Mouse (Mus musculus): ENCODE data around the gene Snd1. TPM values are rescaled to one million over a fixed set of nuclear protein-coding genes. Genes with fewer than 3 reads are reported as not detected.
A peak's percentile ranks its signal among the peaks of the same experiment; 100 is the strongest.

Gene Snd1
- polyA plus RNA-seq, 1 experiment from 2014 or later: 82.0 TPM

DNA sequence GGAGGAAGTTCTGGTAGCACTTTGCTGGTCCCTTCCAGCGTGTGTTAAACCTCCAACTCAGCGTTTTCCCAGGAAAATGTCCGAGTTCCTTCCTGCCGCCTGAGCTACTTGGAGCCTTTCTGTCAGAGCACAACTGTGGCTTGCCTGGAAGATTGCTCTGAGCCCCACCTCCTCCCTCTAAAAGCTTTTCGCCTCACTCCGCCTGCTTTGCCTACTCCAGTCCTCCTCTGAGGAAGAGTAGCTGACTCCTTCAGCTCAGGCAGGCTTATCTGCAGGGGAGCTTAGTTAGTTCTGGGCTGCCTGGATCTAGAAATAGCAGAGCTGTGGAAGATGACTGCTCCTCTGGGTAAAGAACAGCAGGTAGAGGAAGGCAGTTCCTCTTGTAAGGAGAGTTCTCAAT is 80.1 kb downstream of the Snd1 start:
- WGBS: 66% methylated on average over 6 of the region's 6 CpGs
- H3K4me3 ChIP-seq: no peak overlapping the region
- H3K27ac ChIP-seq: no peak overlapping the region
- H3K4me1 ChIP-seq: peaks cover 17% of the 10 kb centered on the region
- no peak for ATAC-seq (replicated peaks)
- no peak overlapping the region for H3K4me2 ChIP-seq
- H3K9ac ChIP-seq: no peak overlapping the region
- no peaks in the 10 kb centered on the region for H3K27me3 ChIP-seq (replicated peaks)
- H3K9me3 ChIP-seq: no peaks in the 10 kb centered on the region
- no peaks in the 10 kb centered on the region for H3K36me3 ChIP-seq (replicated peaks)

DNA sequence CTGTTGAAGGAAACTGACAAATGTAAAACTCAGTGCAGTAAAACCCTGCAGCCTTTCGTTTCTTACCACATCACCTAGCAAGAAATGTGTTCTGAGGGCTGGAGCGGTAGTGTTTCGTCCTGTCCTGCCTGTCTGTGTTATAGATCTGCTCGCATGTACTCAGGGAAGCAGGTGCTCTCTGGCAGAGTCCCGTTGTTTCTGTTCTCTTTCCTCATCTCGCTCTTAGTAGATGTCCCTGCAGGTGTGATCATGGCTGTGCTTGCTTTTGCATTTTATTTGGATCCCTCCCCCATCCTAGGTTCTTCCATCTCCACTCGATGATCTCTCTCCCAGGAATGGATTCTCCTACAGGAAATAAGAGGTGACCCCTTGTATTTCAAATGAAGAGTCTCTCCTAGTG is 80.5 kb downstream of the Snd1 start:
- H3K36me3 ChIP-seq (replicated peaks): no peaks in the 10 kb centered on the region
- H3K27me3 ChIP-seq (replicated peaks): no peaks in the 10 kb centered on the region
- H3K4me1 ChIP-seq: peaks cover 14% of the 10 kb centered on the region
- no peak overlapping the region for H3K9ac ChIP-seq
- ATAC-seq (replicated peaks): no peak
- no peak overlapping the region for H3K27ac ChIP-seq
- WGBS: 92% methylated on average over 7 of the region's 7 CpGs
- no peak overlapping the region for H3K4me2 ChIP-seq
- no peaks in the 10 kb centered on the region for H3K9me3 ChIP-seq
- H3K4me3 ChIP-seq: no peak overlapping the region

- Histone ChIP-seq H3K4me2 (no peak overlapping the region), H3K36me3 (replicated peaks) (no peaks in the 10 kb centered on the region), H3K4me3 (no peak overlapping the region), H3K27me3 (replicated peaks) (no peaks in the 10 kb centered on the region), H3K9ac (no peak overlapping the region), H3K4me1 (no peaks in the 10 kb centered on the region), H3K9me3 (no peaks in the 10 kb centered on the region), H3K27ac (no peak overlapping the region)
- no peak for ATAC-seq (replicated peaks)
- WGBS: 55% methylated on average over 6 of the region's 6 CpGs
Observed at GRCm38 (mm10) chr6:28557728-28558127, 82.8 kb downstream of the Snd1 start.

- H3K9me3 ChIP-seq: no peaks in the 10 kb centered on the region
- H3K4me2 ChIP-seq: no peak overlapping the region
- no peak overlapping the region for H3K9ac ChIP-seq
- no peak for ATAC-seq (replicated peaks)
- H3K4me3 ChIP-seq: no peak overlapping the region
- no peaks in the 10 kb centered on the region for H3K4me1 ChIP-seq
- 85% methylated on average over 2 of the region's 2 CpGs for WGBS
- H3K27ac ChIP-seq: no peak overlapping the region
- no peaks in the 10 kb centered on the region for H3K36me3 ChIP-seq (replicated peaks)
- no peaks in the 10 kb centered on the region for H3K27me3 ChIP-seq (replicated peaks)
Observed at GRCm38 (mm10) chr6:28559419-28559818, 84.5 kb downstream of the Snd1 start.

DNA sequence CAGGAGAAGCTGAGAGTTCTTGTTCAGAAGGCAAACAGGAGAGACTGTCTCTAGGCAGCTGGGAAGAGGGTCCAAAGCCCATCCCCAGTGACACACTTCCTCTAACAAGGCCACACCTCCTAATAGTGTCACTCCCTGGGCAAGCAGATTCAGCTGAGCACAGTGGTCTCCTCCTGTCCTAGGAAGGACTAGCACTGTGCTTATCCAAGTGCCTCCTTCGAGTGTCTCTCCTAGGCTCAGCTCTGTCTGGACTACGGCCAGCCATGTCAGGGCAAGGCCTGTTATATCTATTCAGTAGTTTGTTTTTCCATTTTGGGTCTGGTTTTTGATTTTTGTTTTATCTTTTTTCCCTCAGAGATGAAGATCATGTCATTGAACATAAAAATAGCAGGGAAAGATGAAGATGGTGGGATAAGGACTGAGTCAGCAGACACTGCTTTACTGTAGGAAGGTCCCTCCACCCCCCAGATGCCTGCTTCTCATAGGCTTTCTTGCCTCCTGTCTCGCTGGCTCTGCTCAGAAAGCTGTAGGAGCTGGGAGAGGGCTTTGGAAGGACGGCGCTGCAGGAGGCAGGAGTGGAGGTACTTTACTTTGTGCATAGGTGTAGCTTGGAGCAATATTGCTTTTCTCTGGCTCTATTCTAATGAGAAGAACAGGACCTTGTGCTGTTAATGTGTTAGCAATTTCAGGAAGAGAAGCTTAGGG is 86.5 kb downstream of the Snd1 start:
- 87% methylated on average over 5 of the region's 5 CpGs for WGBS

DNA sequence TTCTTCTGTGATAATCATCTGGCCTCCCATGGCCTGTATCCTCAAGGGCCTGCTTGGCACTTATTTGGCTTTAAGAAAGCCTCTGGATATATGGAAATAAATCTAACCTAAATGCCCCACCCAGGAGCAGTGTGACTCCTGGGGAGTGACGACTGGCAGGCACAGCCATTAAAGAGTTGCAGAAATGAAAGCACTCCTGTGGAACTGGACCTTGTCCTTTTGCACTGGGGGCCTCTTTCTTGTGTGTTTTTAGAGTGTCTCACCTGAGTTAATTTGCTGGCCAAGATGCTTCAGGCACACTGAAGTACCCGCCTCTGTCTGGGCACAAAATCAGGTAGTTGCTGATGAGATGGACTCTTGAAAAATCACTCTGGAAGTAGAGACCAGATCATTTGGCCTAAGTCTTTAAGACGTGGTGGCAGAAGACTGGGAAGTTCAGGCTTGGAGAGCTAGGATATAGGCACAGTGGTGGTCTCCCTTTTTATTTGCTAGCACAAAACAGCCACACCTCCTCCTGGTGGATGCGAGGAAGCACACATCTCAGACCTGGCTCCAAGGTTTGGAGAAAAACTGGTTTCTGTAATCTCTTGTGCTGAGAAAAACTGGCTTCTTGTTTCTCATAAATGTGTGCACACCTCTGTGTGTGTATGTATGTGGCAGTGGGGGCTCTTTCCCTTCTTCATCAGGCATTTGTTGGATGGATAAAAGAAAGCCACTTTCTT is 87.5 kb downstream of the Snd1 start:
- Histone ChIP-seq H3K27me3 (replicated peaks) (no peaks in the 10 kb centered on the region), H3K9ac (no peak overlapping the region), H3K9me3 (no peaks in the 10 kb centered on the region), H3K4me3 (no peak overlapping the region), H3K36me3 (replicated peaks) (no peaks in the 10 kb centered on the region), H3K4me2 (no peak overlapping the region), H3K27ac (no peak overlapping the region), H3K4me1 (no peaks in the 10 kb centered on the region)
- no peak for ATAC-seq (replicated peaks)
- 81% methylated on average over 4 of the region's 4 CpGs for WGBS

More for the DNA sequence above, 86.5 kb downstream of the Snd1 start:
- H3K27me3 ChIP-seq (replicated peaks): no peaks in the 10 kb centered on the region
- H3K4me3 ChIP-seq: no peak overlapping the region
- no peak overlapping the region for H3K4me2 ChIP-seq
- H3K9me3 ChIP-seq: no peaks in the 10 kb centered on the region
- no peak overlapping the region for H3K27ac ChIP-seq
- H3K9ac ChIP-seq: no peak overlapping the region
- H3K4me1 ChIP-seq: no peaks in the 10 kb centered on the region
- H3K36me3 ChIP-seq (replicated peaks): no peaks in the 10 kb centered on the region
- ATAC-seq (replicated peaks): no peak

DNA sequence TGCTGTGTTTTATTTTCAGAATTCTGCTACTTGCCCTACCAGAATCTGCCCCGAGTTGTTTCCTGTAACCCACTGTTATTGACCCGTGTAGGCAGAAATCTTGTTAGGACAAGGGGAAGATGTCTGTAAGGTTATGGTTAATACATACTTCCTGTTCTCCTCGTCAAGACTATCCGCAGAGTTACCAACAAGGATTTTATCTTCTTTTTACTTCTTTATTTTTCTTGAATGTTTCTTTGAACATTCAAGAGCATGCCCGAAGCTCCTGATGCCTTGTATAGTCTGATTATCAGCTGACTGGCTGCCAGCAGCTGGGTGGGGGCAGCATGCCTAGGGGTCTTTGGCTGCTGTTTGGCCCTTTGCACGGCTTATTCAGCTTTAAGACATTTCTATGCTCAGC is 93.0 kb downstream of the Snd1 start:
- no peak overlapping the region for H3K9ac ChIP-seq
- H3K27me3 ChIP-seq (replicated peaks): no peaks in the 10 kb centered on the region
- H3K9me3 ChIP-seq: no peaks in the 10 kb centered on the region
- no peak overlapping the region for H3K4me2 ChIP-seq
- H3K4me3 ChIP-seq: no peak overlapping the region
- no peak overlapping the region for H3K27ac ChIP-seq
- ATAC-seq (replicated peaks): no peak
- no peaks in the 10 kb centered on the region for H3K36me3 ChIP-seq (replicated peaks)
- H3K4me1 ChIP-seq: peaks cover 7% of the 10 kb centered on the region
- 68% methylated on average over 6 of the region's 6 CpGs for WGBS

DNA sequence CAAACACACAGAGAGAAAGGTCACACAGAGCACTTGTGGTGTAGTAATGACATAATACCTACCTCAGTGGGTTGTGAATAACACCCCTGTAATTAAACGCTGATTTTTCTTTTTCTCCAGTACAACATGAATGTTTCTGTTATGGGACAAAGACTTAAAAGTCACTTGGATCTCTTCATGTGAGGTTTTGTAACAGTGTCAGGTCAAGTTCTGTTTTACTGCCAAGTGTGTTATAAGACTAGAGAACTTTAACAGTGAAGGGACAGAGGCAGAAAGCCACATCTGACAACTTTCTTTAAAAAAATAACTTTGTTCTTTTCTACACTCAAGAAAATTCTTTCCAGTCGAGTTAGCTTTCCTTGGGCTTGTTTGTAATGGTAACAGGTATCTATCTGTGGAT is 97.0 kb downstream of the Snd1 start:
- no peak overlapping the region for H3K4me2 ChIP-seq
- ATAC-seq (replicated peaks): no peak

GRCm38 (mm10) chr6:28572991-28573759 is 98.2 kb downstream of the Snd1 start:
- Histone ChIP-seq H3K27me3 (replicated peaks) (no peaks in the 10 kb centered on the region), H3K36me3 (replicated peaks) (no peaks in the 10 kb centered on the region), H3K9ac (no peak overlapping the region), H3K4me3 (no peak overlapping the region), H3K9me3 (no peaks in the 10 kb centered on the region), H3K27ac (peak overlapping the region; percentile 55), H3K4me2 (no peak overlapping the region), H3K4me1 (peaks cover 21% of the 10 kb centered on the region)
- peak; percentile 87 for ATAC-seq (replicated peaks)
- WGBS: 19% methylated on average over 11 of the region's 11 CpGs

More for the DNA sequence above, 97.0 kb downstream of the Snd1 start:
- H3K27ac ChIP-seq: no peak overlapping the region
- peaks cover 20% of the 10 kb centered on the region for H3K4me1 ChIP-seq
- H3K9me3 ChIP-seq: no peaks in the 10 kb centered on the region
- WGBS: 89% methylated on average over 2 of the region's 2 CpGs
- H3K27me3 ChIP-seq (replicated peaks): no peaks in the 10 kb centered on the region
- H3K4me3 ChIP-seq: no peak overlapping the region
- H3K36me3 ChIP-seq (replicated peaks): no peaks in the 10 kb centered on the region
- no peak overlapping the region for H3K9ac ChIP-seq

GRCm38 (mm10) chr6:28576356-28577264 is 101.7 kb downstream of the Snd1 start:
- ATAC-seq (replicated peaks): no peak
- H3K4me2 ChIP-seq: no peak overlapping the region
- H3K9ac ChIP-seq: no peak overlapping the region
- H3K4me3 ChIP-seq: no peak overlapping the region
- H3K27me3 ChIP-seq (replicated peaks): no peaks in the 10 kb centered on the region
- no peaks in the 10 kb centered on the region for H3K36me3 ChIP-seq (replicated peaks)
- H3K4me1 ChIP-seq: peaks cover 21% of the 10 kb centered on the region
- H3K27ac ChIP-seq: no peak overlapping the region
- WGBS: 40% methylated on average over 14 of the region's 14 CpGs
- H3K9me3 ChIP-seq: no peaks in the 10 kb centered on the region

GRCm38 (mm10) chr6:28582847-28583246 is 107.9 kb downstream of the Snd1 start:
- Histone ChIP-seq H3K4me3 (no peak overlapping the region), H3K4me1 (no peaks in the 10 kb centered on the region), H3K9me3 (no peaks in the 10 kb centered on the region), H3K9ac (no peak overlapping the region), H3K27me3 (replicated peaks) (no peaks in the 10 kb centered on the region), H3K36me3 (replicated peaks) (no peaks in the 10 kb centered on the region), H3K27ac (no peak overlapping the region), H3K4me2 (no peak overlapping the region)
- 98% methylated on average over 3 of the region's 3 CpGs for WGBS
- ATAC-seq (replicated peaks): no peak

- WGBS: 89% methylated on average over 2 of the region's 2 CpGs
- Histone ChIP-seq H3K27me3 (replicated peaks) (no peaks in the 10 kb centered on the region), H3K4me1 (no peaks in the 10 kb centered on the region), H3K4me2 (no peak overlapping the region), H3K27ac (no peak overlapping the region), H3K9me3 (no peaks in the 10 kb centered on the region), H3K4me3 (no peak overlapping the region), H3K9ac (no peak overlapping the region), H3K36me3 (replicated peaks) (no peaks in the 10 kb centered on the region)
- no peak for ATAC-seq (replicated peaks)
Observed at GRCm38 (mm10) chr6:28583399-28583798, 108.5 kb downstream of the Snd1 start.
